Mouse (Mus musculus) spleen, postnatal 36 days (tissue): ENCODE data around the gene Syngr1.
"Not testable (repeated sequence)": the region's sequence is repeated elsewhere in the genome, so short reads cannot be mapped to it uniquely, and the experiment has no call there.

Source experiments
- DNase-seq, 2 experiments: peaks; one replicate each; pipeline ENCODE4 v3.0.0; 2022; ENCODE audit warnings: low spot score in 2 of 2, mixed read lengths in 1 of 2

Syngr1 gene

DNA sequence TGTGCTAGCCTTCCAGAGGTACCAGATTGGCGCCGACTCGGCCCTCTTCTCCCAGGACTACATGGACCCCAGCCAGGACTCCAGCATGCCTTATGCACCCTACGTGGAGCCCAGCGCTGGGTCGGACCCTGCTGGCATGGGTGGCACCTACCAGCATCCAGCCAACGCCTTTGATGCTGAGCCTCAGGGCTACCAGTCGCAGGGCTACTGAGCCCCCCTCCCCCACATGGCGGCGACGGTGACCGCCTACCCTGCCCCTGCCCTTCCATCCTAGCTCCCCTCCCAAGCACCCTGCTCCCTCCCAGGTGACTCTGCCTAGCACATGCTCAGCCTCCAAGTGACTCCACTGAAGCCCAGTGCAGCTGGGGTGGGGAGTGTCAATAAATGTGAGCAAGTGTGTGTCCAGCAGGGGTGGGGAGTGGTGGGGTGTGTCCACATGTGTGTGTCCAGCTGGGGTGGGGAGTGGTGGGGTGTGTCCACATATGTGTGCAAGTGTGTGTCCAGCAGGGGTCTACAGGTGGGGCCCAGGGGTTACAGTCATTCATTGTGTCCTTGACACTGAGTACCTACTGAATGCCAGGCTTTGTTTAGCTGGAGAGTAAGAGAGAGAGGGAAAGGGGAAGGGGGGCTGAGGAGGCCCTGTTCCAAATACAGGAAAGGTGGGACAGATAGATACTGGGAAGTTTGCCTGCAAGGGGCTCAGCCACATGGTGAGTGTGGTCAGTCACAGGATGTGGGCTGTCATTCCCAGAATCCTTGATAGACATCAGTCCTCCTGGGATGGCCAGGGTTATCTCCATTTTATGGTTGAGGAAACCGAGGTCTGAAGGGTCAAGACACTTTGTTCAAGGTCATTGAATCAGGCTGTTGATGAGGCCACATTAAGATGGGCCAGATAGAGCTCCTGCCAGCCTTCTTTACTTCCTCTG lies 25.0 kb downstream of the Syngr1 start:
- DNase-seq = no peak

DNA sequence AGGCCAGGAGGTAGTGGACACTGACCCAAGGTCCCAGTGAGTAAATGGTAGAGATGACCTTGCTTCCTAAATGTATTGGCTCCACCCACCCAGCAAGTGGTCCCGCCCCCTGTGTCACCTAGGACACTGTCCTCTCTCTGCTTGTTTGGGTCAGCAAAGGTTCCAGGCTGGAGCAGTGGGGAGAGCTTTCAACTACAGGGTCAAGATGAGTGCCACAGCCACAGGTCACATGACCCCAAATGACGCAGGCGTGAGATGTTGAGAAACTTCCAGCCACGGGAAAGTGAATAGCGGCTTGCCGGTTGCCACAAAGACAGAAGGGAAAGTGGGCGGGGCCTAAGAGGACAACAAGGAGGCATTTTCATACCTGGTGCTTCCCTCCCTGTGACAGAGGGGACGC lies 26.0 kb downstream of the Syngr1 start:
- DNase-seq = no peak

DNA sequence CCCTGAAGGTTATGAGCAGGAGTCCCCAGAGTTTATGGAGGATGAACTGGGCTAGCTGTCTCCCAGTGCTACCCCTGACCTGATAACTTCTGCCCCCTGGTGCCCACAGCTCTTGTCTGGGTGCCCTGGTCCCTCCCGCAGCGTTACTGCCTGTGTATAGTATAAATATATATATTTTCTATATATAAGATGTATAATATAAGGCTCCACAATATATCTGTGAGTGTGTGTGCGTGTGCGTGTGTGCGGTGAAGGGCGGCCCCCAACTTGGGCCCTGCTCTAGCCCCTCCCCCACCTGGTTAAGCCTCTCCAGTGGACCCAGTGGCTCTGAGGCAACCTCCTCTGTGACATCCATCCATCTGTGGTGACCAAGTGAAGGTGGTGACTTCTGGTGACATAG lies 27.9 kb downstream of the Syngr1 start:
- no peak for DNase-seq

DNA sequence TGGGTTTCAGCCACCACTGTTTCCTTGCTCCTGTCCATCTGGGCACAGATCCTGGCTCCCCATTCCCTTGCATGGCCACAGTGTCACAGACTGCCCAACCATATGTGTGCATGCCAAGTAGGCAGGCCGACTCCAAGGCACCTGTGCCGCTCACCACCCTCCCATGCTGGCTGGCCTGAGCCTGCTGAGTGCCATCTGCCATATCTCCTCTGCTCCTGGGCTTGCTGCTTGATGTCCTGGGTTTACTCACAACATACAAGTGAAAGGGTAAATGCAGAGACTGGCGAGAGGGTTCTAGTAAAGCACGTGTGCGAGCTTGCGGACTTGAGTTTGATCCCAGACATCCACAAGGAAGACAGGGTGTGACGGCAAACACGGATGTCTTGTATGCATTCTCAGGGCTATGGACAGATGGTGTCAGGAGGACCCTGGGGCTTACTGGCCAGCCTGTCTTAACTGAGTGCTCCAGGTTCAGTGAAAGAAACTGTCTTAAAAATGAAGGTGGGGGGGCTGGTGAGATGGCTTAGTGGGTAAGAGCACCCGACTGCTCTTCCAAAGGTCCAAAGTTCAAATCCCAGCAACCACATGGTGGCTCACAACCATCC lies 30.7 kb downstream of the Syngr1 start:
- no peak for DNase-seq

DNA sequence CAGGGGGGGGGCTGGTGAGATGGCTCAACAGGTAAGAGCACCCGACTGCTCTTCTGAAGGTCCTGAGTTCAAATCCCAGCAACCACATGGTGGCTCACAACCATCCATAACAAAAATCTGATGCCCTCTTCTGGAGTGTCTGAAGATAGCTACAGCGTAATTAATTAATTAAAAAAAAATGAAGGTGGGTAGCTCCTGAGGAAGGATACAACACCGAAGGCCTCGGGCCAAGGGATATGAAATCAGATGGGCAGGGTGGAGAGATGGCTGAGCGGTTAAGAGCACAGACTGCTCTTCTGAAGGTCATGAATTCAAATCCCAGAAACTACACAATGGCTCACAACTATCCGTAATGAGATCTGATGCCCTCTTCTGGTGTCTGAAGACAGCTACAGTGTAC lies 31.3 kb downstream of the Syngr1 start:
- not testable (repeated sequence) for DNase-seq

DNA sequence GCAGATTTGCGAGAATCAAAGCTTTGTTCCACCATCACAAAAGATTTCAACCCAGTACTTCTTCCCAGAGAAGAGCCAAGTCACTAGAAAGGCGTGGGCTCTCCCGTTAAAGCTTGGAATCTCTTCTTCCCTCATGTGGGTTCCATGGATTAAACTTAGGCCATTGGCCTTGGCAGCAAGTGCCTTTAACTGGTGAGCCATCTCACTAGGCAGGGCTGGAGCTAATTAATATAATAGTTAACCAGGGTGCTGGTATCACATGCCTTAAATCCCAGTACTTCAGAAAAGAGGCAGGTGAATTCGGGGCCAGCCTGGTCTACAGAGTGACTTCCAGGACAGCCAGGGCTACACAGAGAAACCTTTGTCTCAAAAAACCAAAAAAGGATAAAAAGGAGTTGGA lies 33.5 kb downstream of the Syngr1 start:
- DNase-seq = no peak

DNA sequence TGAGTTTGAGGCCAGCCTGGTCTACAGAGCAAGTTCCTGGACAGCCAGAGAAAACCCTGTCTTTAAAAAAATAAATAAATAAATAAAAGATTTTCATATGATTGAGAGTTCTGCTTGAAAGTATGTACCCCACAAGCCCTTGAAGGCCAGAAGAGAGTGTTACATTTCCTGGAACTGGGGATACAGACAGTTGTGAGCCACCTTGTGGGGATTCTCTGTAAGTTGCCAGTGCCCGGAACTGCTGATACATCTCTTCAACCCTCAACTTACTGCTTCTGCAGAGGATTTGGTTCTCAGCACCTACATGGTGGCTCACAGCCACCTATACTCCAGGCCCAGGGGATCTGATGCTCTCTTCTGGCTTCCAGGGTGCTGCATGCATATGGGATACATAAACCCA lies 36.1 kb downstream of the Syngr1 start:
- DNase-seq = no peak

DNA sequence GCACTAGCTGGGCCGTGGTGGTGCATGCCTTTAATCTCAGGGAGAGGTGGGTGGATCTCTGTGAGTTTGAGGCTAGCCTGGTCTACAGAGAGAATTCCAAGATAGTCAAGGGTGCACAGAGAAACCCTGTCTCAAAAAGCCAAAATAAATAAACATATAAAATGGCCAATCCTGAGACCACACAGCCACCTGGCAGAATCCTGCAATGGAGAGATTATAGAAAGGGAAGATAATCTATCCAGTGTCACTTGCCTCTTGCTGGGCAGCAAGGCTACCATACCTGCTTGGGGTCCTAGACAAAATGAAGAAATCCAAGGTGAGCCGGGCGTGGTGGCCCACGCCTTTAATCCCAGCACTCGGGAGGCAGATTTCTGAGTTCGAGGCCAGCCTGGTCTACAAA lies 38.8 kb downstream of the Syngr1 start:
- DNase-seq = no peak

DNA sequence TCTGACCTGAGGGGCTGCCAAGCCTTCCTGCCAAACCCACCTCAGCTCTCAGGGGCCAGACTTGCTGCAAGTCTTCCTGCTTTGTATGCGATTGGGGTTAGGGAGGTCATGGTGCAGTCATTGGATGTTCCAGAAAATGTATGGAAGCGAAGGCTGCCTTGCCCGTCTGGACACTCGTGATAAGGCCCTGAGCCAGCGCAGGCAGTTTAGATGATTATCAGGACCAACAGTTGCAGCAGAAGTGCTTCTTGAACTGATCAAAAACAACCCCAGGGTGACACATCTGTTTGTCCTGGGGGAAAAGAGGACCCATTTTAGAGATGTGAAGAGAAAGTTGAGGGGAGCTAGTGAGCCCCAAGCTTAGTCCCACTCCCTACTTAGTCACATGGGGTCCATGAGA lies 39.6 kb downstream of the Syngr1 start:
- peak; percentile 35 to 63 for DNase-seq

DNA sequence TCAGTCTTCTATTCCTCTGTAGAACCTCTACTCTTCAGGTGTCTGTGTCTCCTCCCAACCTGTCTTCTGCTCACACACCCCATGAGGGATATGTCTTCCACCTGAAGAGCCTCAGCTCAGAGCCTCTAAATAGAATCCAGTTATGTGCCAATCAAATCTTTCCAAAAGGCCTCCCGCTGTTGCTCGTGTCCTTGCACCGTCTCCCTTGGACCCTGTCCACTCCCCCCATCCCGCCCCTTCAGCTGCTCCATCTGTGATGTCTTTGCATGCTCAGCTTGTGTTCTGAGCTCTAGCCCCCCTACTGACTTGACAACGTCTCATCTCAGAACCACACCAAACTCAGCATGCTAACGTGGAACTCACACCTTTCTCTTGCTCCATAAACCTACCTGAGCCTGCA lies 40.3 kb downstream of the Syngr1 start:
- DNase-seq = no peak

DNA sequence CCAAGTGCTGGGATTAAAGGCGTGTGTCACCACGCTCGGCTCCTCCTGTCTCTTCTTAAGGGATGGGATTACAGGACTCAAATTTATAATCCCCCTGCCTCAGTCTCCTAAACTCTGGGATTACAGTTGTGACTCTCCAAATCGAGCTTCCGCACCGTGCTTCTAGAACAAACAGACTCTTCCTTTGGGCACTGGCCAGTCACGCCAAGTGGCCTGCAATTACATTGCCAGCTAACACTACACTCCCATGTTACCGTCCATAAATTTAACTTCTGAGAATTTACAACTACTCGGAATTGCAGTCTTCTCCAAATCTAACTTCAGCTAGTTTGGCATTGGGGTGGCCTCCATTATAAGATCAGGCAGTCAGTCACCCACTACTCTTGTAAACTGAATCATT lies 41.3 kb downstream of the Syngr1 start:
- no peak for DNase-seq

DNA sequence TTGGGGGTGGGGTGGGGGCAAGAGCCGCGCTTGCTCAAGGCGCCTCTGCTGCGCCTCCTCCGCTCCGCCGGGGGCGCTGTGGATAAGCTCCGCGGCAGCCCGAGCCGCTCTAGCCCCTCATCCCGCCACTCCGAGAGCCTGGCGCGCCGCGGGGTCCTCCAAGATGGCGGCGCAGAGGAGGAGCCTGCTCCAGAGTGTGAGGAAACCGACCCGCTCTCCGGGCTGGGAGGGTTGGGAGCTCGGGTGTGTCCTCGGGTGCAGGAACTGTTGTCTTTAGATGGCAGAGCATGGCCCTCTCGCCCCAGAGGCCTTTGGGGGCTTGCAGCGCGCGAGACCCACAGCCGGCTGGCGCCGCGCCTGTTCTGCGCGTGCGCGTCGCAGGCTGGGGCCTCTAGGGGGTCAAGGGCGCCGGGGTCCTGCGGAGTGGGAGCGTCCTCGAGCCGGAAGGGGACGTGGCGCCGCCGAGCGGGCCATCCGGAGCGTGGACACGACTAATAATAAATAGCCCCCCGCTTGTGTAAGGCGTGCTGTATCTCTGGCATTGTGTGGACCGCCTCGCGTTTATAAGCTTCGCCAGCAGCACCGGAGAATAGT lies 42.0 kb downstream of the Syngr1 start, which contains the start of gene Tab1:
Gene Tab1, plus strand, starts transcription at position 135 of the 594 bp plus-strand sequence.
- DNase-seq = peak; percentile 89

DNA sequence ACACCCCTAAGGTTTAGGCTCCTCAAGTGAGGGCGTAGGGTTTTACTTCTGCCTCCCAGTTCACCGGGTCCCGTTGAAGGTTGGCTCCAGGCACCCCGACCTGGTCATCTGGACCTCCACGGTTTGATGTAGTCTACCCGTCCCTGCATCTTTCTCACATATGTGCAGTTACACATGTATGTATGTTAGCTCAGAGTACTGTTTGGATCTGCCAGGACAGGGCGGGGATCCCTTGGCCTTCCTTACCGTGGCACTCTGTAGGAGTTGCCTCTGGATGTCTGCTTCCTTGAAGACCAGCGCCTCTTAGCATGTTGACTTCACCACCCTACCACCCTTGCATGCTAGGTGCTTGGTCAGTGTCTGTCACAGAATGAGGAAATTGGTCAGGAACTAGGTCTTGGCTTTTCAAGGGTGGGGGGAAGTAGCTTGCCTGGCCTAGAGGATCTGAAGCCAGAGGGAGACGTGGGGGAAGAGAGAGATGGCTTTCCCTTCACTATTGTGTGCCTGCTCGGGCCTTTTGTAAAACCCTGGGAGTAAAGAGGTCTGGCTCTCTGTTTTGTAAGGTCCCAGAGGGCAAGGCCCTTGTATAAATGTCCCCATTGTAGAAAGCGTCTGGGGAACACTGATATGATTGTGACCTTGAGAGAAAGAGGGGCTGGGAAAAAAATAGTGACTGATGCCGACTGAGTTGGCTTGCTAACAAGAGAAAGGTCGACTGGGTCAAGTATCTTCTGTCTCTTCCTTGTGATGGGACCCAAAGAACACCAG lies 42.7 kb downstream of the Syngr1 start:
- peak; percentile 27 to 44 for DNase-seq

DNA sequence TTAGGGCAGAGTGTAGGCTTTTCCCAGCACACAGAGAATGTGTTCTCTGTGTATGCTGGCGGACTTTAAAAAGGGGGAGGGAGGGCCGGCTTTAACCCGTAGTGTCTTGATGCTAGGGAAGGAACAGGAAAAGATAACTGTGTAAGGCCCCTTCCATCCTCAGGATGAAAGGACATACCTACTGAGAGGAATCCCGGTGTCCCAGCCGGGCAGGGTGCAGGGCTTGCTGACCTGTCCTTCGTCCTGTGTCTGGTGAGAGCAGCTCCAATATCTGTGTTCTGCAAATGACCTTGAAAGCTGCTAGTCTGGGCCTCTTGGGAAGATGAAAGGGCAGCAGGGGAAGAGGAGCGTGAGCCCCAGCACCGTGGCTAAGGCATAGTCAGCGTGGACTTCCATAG lies 43.3 kb downstream of the Syngr1 start:
- no peak for DNase-seq

DNA sequence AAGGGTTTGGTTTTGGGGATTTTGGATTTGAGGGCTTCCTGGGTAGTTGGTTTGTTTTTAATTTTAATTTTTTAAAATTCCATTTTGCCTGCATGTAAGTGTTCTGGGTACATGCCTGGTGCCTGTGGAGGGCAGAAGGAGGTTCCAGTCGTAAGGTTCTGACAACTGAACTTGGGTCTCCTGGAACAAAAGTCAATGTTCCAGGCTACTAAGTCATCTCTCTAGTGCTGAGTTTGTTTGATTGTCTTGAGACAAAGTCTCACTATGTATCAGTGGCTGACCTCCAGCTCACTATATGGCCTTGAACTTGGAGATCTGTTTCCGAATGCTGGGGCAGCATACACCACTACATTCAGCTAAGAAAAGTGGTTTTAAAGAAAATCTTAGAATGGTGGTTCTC lies 44.4 kb downstream of the Syngr1 start:
- no peak for DNase-seq

DNA sequence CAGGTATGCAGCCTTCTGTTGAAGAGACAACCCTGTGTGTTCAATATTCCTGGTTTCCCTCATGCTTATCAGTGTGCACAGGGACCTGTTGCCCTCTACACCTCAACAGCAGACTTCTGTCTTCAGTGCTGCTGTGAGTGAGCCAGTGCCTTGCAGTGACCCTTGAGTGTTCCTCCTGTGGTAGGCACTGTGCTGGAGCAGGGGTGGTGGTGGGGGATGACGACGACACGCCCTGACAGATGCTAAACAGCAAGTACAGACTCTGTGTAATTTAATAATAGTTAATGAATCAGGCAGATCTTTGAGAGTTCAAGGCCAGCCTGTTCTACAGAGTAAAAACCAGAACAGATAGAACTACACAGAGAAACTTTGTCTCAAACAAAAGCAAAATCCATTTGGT lies 45.5 kb downstream of the Syngr1 start:
- DNase-seq = no peak

DNA sequence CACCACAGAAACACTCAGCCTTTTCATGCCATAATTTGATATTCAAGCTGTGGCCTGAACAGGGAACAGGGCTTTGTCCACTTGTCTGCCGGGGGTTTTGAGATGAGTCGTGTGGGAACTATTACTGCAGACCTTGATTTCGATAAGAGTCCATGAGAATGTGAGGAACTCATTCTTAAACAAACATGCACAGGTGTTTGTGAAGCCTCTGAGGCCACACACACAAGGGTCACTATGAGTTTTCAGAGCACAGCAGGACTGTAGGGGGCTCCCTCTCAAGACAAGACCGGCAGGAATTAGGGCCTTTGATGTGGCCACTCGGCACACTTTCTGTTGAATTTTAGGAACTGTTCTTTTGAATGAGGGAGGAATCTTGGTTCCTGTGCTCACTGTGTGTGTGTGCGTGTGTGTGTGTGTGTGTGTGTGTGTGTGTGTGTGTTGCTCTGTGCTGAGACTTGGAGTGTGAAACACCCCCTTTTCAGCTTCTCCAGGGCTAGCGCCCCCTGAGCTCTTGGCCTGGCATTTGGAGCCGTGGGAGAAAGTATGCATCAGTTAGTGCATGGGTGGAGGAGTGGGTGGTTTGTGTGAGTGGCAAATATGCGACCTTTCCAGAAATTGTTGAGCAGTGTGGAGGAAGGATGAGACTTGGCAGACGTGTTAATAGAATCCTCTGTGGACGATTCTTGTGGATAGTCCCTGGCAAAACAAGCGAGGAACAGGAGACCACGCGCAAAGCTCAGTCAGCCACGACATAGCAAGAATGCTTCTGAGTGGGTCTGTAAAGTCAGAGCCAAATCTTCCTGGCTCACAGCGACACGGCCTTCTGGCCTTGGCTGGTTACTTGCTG lies 47.0 kb downstream of the Syngr1 start:
- DNase-seq = no peak

DNA sequence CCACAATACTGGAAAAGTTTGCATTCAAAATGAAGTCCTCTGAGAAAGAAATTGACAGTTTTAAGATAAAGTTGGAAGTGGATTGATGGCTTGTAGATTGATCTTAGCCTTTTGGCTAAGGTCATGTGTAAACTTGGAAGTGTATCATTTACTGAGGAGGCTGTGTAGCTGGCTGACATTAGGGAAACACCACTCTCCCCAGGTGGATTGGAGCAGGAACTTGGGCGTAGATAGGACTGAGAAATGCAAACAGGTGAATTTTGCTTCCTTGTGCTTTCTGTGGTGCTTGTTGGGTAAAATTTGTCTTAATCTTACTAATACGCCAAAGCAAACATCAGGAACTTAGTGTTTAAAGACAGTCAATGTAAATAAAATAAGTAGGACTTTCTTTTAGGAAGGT lies 49.2 kb downstream of the Syngr1 start:
- no peak for DNase-seq

DNA sequence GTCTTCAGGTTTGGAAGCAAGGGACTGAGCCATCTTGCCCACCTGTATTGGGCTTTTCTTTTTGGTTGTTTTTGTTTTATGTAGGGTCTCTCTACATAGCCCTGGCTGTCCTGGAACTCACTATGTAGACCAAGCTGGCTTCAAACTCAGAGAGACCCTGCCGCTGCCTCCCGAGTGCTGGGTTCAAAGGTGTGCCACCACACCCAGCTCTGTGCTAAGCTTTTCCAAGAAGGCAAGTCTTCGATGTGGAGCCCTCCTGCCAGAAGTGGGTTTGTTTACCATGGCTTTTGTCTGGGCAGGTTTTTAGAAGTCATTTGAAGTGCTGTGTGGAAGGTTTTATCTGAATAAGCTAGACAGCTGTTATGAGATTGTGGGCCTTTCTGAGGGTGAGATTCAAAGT lies 49.7 kb downstream of the Syngr1 start:
- DNase-seq = no peak

DNA sequence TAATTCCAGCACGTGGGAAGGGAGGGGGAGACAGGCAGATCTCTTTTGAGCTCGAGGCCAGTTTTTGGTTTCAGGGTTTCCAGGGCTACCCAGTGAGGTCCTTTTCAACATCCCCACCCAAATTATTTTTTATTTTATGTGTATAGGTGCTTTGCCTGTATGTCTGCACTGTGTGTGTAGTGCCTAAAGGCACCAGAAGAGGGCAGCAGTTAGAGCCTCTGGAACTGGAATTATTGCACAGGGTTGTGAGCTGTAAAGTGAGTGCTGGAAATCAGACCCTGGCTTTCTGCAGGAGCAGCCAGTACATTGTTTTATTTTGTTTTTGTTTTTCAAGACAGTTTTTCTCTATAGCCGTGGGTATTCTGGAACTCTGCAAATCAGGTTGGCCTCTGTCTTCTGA lies 51.0 kb downstream of the Syngr1 start:
- DNase-seq = no peak

DNA sequence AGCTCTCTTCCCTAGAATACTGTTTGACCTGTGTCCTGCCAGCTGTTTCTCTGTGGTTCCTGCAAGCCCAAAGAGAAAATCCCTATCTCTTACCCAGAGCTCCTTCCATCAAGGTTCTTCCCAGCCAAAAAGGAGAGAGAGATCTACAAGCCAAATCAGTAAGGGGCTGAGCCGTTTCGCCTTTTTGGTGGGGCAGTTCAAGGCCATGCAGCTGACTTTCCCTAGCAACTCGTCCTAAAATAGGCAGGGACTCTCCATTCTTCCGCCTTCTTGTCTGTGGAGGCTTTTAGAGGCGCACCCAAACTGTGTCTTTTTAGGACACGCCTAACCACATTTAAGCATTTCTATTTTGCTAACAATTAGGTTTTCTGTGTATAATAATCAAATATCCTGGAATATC lies 52.6 kb downstream of the Syngr1 start:
- no peak for DNase-seq
